Mouse (Mus musculus): Measurements from ENCODE around the gene Lsamp. TPM values are rescaled to one million over a fixed set of nuclear protein-coding genes. Genes with fewer than 3 reads are reported as not detected.

Gene Lsamp
- polyA plus RNA-seq, 1 experiment = 0.04 TPM

GRCm38 (mm10) chr16:40942266-40942665 lies 958.1 kb downstream of the Lsamp start:
- 85% methylated on average over 3 of the region's 3 CpGs for WGBS
- DNase-seq (ENCODE audit: low read depth in 1 of 2, low spot score in 2 of 2) = no peak
- no peak for TF ChIP-seq POLR2A (IDR thresholded peaks at IDR 0.05; ENCODE audit: low read depth, low read length)
- TF ChIP-seq CTCF (IDR thresholded peaks at IDR 0.05; ENCODE audit: extremely low read depth, insufficient read depth, insufficient read length, insufficient replicate concordance) = no peak

DNA sequence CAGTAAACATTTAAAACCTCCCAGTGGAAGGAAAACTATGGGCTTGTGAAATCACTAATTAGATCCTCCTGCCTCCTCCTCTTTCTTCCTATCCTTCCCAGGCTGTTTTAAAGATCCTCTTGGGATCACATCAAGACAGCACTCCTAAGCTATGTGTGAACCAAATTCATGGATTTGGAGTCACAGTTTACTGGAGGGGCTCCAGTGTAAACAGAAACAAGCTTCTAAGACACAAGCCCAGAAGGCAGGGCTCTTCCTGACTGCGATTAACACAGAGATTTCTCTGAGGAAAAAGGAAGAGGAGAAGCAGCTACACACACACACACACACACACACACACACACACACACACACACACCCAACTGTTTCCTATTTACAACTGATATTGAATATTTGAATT lies 961.7 kb downstream of the Lsamp start:
- Histone ChIP-seq H3K27me3 (ENCODE audit: control insufficient read depth, insufficient read depth, low read length) (no peaks in the 10 kb centered on the region), H3K4me3 (ENCODE audit: extremely low read depth, insufficient read depth, insufficient read length) (no peak overlapping the region), H3K27ac (ENCODE audit: insufficient read depth, low read length) (no peak overlapping the region), H3K4me1 (ENCODE audit: control insufficient read depth, insufficient read depth, insufficient read length) (no peaks in the 10 kb centered on the region), H3K36me3 (ENCODE audit: control insufficient read depth, insufficient read depth, low read length) (no peaks in the 10 kb centered on the region)
- DNase-seq (ENCODE audit: low read depth in 1 of 2, low spot score in 2 of 2) = no peak
- TF ChIP-seq POLR2A (IDR thresholded peaks at IDR 0.05; ENCODE audit: low read depth, low read length) (no peak), CTCF (IDR thresholded peaks at IDR 0.05; ENCODE audit: extremely low read depth, insufficient read depth, insufficient read length, insufficient replicate concordance) (no peak)
- 17% methylated on average over 1 of the region's 1 CpGs for WGBS

More at GRCm38 (mm10) chr16:40942266-40942665, 958.1 kb downstream of the Lsamp start:
- Histone ChIP-seq H3K36me3 (ENCODE audit: control insufficient read depth, insufficient read depth, low read length) (no peaks in the 10 kb centered on the region), H3K4me1 (ENCODE audit: control insufficient read depth, insufficient read depth, insufficient read length) (no peaks in the 10 kb centered on the region), H3K27ac (ENCODE audit: insufficient read depth, low read length) (no peak overlapping the region), H3K4me3 (ENCODE audit: extremely low read depth, insufficient read depth, insufficient read length) (no peak overlapping the region; the same call in 1 of the 2 replicates), H3K27me3 (ENCODE audit: control insufficient read depth, insufficient read depth, low read length) (no peaks in the 10 kb centered on the region)

GRCm38 (mm10) chr16:40948013-40948412 lies 963.9 kb downstream of the Lsamp start:
- Histone ChIP-seq H3K4me3 (ENCODE audit: extremely low read depth, insufficient read depth, insufficient read length) (no peak overlapping the region), H3K27ac (ENCODE audit: insufficient read depth, low read length) (no peak overlapping the region), H3K27me3 (ENCODE audit: control insufficient read depth, insufficient read depth, low read length) (no peaks in the 10 kb centered on the region), H3K4me1 (ENCODE audit: control insufficient read depth, insufficient read depth, insufficient read length) (no peaks in the 10 kb centered on the region), H3K36me3 (ENCODE audit: control insufficient read depth, insufficient read depth, low read length) (no peaks in the 10 kb centered on the region)
- no peak for DNase-seq (ENCODE audit: low read depth in 1 of 2, low spot score in 2 of 2)
- TF ChIP-seq CTCF (IDR thresholded peaks at IDR 0.05; ENCODE audit: extremely low read depth, insufficient read depth, insufficient read length, insufficient replicate concordance) (no peak), POLR2A (IDR thresholded peaks at IDR 0.05; ENCODE audit: low read depth, low read length) (no peak)

GRCm38 (mm10) chr16:40959211-40959610 lies 975.0 kb downstream of the Lsamp start:
- WGBS = 61% methylated on average over 2 of the region's 2 CpGs

DNA sequence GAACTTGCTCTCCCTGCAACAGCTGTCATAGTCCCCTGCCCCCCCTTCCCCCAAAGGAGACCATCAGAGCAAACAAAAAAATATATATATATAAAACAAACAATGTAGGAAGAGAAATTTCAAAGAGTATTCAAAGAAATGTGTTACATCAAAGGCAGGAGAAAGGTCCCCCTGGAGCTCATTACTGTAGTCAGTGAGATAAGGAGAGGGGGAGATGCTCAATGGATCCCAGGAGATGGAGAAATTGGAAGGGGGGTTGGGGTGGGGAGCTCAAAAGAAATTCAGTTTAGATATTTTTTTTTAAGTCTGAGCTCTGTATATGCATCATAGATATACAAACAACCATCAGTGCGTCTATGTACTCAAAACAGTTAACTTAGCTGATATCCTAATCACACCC lies 976.4 kb downstream of the Lsamp start:
- DNase-seq (ENCODE audit: low read depth in 1 of 2, low spot score in 2 of 2) = no peak
- Histone ChIP-seq H3K27ac (ENCODE audit: insufficient read depth, low read length) (no peak overlapping the region), H3K27me3 (ENCODE audit: control insufficient read depth, insufficient read depth, low read length) (no peaks in the 10 kb centered on the region), H3K4me3 (ENCODE audit: extremely low read depth, insufficient read depth, insufficient read length) (no peak overlapping the region), H3K4me1 (ENCODE audit: control insufficient read depth, insufficient read depth, insufficient read length) (no peaks in the 10 kb centered on the region), H3K36me3 (ENCODE audit: control insufficient read depth, insufficient read depth, low read length) (no peaks in the 10 kb centered on the region)
- TF ChIP-seq CTCF (IDR thresholded peaks at IDR 0.05; ENCODE audit: extremely low read depth, insufficient read depth, insufficient read length, insufficient replicate concordance) = no peak
- TF ChIP-seq POLR2A (IDR thresholded peaks at IDR 0.05; ENCODE audit: low read depth, low read length) = no peak
- 93% methylated on average over 1 of the region's 1 CpGs for WGBS

More at GRCm38 (mm10) chr16:40959211-40959610, 975.0 kb downstream of the Lsamp start:
- TF ChIP-seq POLR2A (IDR thresholded peaks at IDR 0.05; ENCODE audit: low read depth, low read length) = no peak
- TF ChIP-seq CTCF (IDR thresholded peaks at IDR 0.05; ENCODE audit: extremely low read depth, insufficient read depth, insufficient read length, insufficient replicate concordance) = no peak
- no peaks in the 10 kb centered on the region for H3K36me3 ChIP-seq (ENCODE audit: control insufficient read depth, insufficient read depth, low read length)
- no peak overlapping the region for H3K4me3 ChIP-seq (ENCODE audit: extremely low read depth, insufficient read depth, insufficient read length)
- no peak for DNase-seq (ENCODE audit: low read depth in 1 of 2, low spot score in 2 of 2)
- no peaks in the 10 kb centered on the region for H3K4me1 ChIP-seq (ENCODE audit: control insufficient read depth, insufficient read depth, insufficient read length)
- H3K27me3 ChIP-seq (ENCODE audit: control insufficient read depth, insufficient read depth, low read length) = no peaks in the 10 kb centered on the region
- H3K27ac ChIP-seq (ENCODE audit: insufficient read depth, low read length) = no peak overlapping the region

DNA sequence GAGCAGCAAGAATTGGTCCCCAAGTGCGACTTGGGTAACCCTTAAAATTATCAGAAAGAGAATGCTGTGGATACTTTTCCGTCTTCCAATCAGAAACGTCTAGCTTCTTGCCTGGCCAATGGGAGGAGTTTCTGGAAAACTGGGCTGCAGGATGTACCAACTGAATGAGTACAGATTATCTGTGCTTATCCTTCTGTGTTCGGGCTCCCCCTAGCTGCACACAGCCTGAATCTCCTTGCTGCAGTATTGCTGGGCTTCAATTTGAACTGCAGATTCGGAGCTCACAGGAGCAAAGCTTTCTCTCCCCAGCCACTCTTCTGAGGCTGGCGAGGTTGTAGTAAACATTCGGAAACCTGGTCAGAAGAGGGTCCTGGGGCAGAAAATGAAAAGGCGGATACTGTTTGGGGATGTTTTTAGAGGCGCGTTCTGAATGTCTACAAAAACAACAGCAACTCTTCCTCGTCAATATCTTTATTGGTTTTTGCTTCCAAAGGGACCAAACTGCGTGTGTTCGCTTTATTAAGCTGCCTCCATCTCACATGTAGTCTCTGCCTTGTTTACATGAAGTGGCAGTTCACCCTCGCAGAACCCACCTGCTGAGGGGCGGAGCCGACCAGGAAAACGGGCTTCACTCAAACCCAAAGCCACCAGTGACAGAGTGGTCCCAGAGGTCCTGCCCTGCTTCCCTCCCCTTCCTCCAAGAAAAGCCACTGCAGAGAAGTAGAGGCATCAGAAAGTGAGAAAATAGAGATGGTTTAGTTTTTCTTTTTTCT lies 984.1 kb downstream of the Lsamp start:
- H3K36me3 ChIP-seq (ENCODE audit: control insufficient read depth, insufficient read depth, low read length) = no peaks in the 10 kb centered on the region
- 22% methylated on average over 17 of the region's 17 CpGs for WGBS
- TF ChIP-seq CTCF (IDR thresholded peaks at IDR 0.05; ENCODE audit: extremely low read depth, insufficient read depth, insufficient read length, insufficient replicate concordance) = no peak
- no peak for TF ChIP-seq POLR2A (IDR thresholded peaks at IDR 0.05; ENCODE audit: low read depth, low read length)
- no peak overlapping the region for H3K27ac ChIP-seq (ENCODE audit: insufficient read depth, low read length)
- no peak overlapping the region for H3K4me3 ChIP-seq (ENCODE audit: extremely low read depth, insufficient read depth, insufficient read length)
- no peaks in the 10 kb centered on the region for H3K4me1 ChIP-seq (ENCODE audit: control insufficient read depth, insufficient read depth, insufficient read length)
- DNase-seq (ENCODE audit: low read depth in 1 of 2, low spot score in 2 of 2) = no peak
- no peaks in the 10 kb centered on the region for H3K27me3 ChIP-seq (ENCODE audit: control insufficient read depth, insufficient read depth, low read length)

DNA sequence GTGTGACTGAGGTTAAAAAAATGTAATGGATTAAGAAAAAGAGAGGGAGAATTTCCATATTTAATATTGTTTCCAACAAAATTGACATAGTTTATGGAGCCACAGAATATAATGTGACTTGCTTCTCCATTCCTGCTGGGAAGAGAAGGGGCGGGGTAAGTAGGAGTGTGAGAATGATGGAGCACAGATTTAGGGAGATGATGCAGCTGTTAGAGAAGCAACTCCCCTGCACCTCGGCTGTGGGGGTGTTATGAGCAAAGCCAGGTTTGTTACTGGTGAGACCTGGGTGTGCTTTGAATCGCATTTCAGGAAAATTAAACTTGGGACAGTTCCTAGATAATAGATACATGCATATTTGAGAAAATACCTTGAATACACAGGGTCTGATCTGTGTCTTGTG lies 987.2 kb downstream of the Lsamp start:
- no peak for DNase-seq (ENCODE audit: low read depth in 1 of 2, low spot score in 2 of 2)
- no peak for TF ChIP-seq POLR2A (IDR thresholded peaks at IDR 0.05; ENCODE audit: low read depth, low read length)
- TF ChIP-seq CTCF (IDR thresholded peaks at IDR 0.05; ENCODE audit: extremely low read depth, insufficient read depth, insufficient read length, insufficient replicate concordance) = no peak
- Histone ChIP-seq H3K27ac (ENCODE audit: insufficient read depth, low read length) (no peak overlapping the region), H3K27me3 (ENCODE audit: control insufficient read depth, insufficient read depth, low read length) (no peaks in the 10 kb centered on the region), H3K36me3 (ENCODE audit: control insufficient read depth, insufficient read depth, low read length) (no peaks in the 10 kb centered on the region), H3K4me1 (ENCODE audit: control insufficient read depth, insufficient read depth, insufficient read length) (no peaks in the 10 kb centered on the region), H3K4me3 (ENCODE audit: extremely low read depth, insufficient read depth, insufficient read length) (no peak overlapping the region)
- 66% methylated on average over 3 of the region's 3 CpGs for WGBS
